Mouse (Mus musculus) urinary bladder, postnatal 4 days (tissue): ENCODE measurements around the gene Setd1a.

Source experiments
- DNase-seq, 2 experiments: peaks; one replicate each; pipeline ENCODE4 v3.0.0; 2021 to 2022; ENCODE audit warnings: low spot score in 2 of 2

Gene Setd1a

DNA sequence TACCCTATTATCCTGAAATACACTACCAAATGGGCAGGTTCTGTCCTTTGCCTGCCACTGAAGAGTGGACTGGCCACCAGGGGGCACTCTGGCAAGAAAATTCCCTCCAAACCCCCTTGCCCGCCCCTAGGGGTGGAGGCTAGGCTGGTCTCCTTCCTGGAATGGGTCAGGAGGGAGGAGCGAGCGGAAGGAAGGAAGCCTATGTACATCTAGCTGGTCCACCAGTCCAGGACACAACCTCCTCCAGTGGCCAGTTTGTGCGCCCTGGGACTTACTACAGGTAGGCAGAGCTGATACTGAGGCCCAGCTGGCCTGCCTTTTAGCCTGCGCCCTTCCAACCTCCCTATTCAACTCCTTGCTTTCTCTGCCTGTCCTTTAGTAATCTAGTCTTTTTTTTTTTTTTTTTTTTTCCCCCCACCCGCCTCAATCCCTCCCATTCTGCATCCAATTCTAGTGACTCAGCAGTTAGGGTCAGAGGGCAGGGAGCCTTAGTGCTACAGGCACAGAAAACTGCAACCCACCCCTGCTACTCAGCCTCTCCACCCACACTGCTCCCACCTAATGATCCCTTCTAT, 24.1 kb downstream of the Setd1a start, which contains the start of gene Hsd3b7:
Gene Hsd3b7, plus strand, starts transcription at position 170 of the 575 bp plus-strand sequence.
- peak; percentile 91 to 95 for DNase-seq

DNA sequence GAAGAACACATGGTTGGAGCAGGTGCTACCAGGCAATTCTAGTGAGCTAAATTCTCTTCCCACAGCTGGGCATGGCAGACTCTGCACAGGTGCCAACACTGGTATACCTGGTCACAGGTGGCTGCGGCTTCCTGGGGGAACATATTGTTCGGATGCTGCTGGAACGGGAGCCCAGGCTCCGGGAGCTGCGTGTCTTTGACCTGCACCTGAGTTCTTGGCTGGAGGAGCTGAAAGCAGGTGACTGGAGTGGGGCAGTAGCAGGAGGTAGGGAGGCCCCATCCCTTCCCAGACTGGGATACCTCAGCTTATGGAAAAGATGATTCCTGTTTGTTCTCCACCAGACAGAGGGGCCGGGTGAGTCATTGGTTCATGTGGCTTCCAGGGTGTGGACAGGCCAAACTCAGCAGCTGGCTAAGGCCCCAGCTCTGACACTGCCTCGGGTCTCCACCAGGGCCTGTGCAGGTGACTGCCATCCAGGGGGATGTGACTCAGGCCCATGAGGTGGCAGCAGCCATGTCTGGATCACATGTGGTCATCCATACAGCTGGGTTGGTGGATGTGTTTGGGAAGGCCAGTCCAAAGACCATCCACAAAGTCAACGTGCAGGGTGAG, 24.6 kb downstream of the Setd1a start:
- DNase-seq, result no peak

- DNase-seq, result no peak
Measured at GRCm38 (mm10) chr7:127802313-127802712, 25.8 kb downstream of the Setd1a start.

DNA sequence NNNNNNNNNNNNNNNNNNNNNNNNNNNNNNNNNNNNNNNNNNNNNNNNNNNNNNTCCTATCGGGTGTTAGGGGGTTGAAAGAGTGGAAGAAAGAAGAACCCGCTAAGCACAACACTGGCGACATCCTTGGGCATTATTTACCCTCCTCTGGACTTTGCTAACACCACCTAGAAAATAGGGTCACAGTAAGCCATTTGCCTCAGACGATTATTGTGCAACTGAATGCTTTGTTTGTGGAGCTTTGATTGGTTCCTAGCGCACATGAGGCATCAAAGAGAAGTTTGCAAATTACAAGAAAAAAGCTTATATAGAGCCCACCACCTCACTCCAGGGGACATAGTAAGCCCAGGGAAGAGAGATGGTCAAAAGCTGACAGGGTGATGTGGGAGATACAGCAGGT, 32.4 kb downstream of the Setd1a start:
- DNase-seq, result no peak

DNA sequence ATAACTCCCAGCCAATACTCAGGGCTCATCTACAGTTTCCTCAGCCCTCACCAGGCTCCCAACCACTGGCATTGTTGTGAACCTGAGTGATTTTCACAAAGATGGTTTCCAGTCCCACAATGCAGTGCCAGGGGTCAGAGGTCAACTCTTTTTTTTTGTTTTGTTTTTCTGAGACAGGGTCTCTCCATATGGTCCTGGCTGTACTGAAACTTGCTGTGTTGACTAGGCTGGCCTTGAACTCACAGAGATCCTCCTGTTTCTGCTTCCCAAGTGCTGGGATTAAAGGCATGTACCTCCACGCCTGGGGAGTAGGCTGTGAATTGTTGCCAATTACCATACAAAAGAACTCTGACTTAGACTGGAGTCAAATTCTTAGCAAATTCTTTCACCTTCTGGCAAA, 33.4 kb downstream of the Setd1a start:
- no peak for DNase-seq

DNA sequence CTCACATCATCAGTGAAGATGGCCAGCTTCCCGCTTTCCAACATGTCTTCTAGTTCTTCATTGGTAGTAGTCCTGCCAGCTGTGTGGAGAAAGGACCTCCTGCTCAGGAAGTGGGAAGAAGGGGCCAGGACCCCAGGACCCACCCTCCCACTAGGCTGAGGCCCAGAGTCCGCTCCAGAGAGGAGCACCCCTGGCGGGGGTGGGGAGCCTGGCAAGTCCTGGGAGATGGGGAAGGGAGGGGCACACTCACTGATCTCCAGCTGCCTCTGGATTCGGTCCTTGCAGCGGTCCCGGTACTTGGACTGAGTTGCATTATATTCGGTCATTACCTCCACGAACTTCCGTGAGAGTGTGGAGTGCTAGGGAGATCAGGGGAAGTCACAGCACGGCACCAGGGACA, 34.2 kb downstream of the Setd1a start:
- DNase-seq, result no peak

- no peak for DNase-seq
Measured at GRCm38 (mm10) chr7:127811240-127811639, 34.8 kb downstream of the Setd1a start.

DNA sequence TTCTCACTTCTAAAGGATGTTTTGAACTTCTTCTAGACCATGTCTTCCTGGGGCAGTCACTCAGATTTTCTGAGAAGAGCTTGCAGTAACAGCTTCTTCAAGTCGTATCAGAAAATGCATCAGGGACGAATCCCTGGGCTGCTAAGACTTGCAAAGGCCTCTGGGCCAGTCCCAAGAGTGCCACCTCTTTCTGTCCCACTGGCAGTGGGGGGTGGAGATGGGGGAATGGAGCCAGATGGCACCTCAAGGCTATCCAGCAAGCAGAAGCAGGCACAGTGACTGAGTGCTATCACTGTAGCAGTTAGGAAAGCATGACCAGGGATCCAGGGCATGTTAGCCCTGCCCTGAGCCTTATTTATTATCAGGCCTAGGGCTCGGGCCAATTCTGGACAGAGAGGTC, 35.8 kb downstream of the Setd1a start:
- no peak for DNase-seq

GRCm38 (mm10) chr7:127813821-127814220, 37.4 kb downstream of the Setd1a start:
- no peak for DNase-seq

DNA sequence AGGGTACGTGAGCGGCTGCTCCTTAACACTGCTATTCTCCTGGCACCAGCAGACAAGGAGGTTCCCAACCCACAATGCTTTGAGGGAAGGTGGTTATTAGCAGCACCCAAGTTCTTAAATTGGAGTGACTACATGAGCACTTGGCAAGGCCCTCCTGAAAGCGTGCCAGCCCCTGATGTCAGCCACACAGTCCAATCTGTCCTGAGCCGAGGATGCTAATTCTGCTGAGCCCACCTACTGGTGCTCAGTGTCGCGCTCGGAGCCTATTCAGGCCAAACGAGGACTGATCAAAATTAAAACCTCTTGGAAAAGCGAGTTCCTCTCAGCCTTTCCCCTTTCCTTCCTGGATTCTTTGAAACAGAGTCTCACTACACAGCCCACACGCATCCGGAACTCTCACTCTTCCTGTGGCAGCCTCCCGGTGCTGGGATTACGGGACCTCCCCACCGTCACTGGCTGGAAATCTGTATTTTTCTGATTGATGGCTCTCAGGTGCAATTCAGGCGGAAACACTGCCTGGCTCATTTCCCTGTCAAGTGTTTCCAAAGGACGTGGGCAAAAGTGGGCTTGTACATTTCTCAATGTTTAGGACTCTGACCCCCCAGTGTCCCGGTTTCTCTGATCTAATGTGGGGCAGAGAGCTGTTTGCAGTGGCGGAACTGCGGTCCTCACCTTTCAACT, 37.9 kb downstream of the Setd1a start:
- no peak for DNase-seq

DNA sequence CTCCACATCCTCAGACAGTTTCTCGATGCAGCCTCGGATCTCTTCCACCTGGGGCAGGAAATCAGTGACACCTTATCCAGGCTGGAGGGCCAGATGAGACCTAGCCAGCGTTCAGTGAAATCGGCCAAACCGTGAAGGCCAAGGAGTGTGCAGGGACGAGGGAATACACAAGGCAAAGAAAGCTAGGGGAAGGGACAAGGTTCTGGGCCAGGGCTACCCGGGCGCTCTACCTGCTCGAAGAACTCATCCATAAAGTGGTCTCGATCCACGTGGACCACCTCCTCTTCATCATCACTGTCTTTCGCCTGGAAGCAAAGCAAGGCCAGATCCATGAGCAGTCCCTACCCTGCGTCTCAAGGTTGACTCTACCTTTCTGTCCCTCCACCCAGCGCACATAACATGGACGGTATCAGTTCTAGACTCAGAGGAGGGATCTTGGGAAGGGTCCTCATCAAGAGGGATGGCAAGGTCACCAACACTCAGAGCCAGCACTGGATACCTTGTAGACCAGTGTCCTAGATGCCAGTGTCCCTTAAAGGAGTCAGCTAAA, 38.7 kb downstream of the Setd1a start:
- DNase-seq, result no peak

DNA sequence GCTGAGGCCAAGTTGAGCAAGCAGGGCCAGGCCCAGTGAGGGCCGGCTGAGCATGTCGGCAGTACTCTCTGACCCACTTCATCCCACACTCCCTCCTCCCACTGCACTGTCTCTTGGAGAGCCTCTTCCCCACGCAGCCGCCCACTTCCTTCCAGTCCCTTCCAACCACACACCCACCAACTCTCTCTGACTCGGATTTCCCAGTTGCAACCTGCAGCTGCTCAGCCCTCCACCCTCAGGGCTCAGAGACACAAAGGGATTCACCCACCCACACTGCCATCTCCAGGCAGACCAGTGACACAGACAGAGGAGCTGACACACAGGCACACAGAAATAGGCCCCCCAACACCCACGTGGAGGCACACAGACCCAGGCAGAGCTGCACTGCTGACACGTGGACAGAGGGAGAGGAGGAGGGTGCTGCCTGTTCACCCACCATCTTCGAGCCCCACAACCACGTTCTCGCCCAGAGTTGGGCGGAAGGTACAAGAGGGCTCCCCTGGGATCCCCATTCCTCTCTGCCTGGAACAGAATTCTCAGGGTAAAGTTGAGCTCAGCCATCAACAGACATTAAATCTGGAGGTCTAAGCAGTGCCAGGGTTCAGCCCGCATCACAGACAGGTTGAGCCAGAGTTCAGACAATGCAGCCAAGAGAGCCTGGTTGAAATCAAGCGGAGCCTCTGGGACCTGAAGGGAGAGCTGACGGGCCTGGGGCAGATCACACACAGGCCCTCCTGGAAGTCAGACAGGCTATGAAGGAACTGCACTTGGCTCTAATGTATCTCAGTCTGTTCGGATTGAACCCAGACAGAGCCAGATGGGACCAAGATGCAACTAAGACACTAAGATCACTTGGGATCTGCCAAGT, 39.7 kb downstream of the Setd1a start:
- peak; percentile 63 to 70 for DNase-seq

DNA sequence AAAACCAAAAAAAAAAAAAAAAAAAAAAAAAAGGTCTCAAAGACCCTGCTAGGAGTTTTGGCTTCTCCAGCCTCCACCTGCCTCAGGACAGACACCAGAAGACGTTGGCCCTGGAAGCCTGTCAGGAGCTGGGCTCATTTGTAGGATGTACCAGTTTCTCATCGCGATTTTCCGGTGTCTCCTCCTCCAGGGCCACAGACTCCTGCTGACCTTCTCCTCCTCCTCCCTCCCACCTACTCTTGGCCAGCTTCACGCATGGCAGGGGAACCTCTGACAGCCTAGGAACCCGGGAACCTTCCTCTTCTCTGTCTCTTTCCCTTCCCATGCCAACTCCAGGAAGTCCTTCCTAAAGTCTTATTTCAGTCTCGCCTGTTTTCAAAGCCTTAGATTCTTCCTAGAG, 40.6 kb downstream of the Setd1a start:
- no peak for DNase-seq

DNA sequence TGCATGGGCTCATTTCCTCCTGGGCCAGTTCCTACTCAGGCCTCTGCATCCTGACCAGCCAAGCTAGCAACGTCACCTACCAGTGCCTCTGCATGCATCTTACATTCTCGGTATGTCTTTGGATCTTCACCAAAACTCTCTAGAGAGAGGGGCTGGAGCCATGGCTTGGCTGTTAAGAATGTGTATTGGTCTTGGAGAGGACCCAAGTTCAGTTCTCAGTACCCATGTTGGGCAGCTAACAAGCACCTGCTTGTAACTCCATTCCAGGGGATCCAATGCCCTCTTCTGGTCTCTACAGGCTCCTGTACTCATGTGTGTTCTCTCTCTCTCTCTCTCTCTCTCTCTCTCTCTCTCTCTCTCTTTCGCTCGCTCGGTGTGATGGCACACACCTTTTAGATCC, 41.3 kb downstream of the Setd1a start:
- no peak for DNase-seq

GRCm38 (mm10) chr7:127820836-127821509, 44.5 kb downstream of the Setd1a start:
- no peak for DNase-seq

DNA sequence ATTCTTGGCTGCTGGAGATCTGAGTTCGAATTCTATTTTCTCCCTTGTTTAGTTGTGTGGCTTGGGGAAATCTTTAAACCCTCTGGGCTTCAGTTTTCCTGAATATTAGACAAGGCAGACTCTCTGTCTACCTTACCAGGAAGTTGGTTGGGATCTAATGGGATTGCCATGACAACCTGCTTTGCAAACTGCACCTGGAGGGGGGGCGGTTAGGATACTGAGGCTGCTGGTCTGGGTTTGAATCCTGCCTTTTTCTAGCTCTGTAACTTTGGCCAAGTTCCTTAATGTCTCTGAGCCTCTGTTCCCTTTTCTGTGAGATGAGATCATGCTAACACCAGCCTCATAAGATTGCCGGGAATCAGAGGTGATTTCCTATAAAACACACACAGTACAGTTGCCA, 46.0 kb downstream of the Setd1a start:
- DNase-seq, result no peak

- DNase-seq, result no peak
Measured at GRCm38 (mm10) chr7:127823236-127824171, 47.0 kb downstream of the Setd1a start.

DNA sequence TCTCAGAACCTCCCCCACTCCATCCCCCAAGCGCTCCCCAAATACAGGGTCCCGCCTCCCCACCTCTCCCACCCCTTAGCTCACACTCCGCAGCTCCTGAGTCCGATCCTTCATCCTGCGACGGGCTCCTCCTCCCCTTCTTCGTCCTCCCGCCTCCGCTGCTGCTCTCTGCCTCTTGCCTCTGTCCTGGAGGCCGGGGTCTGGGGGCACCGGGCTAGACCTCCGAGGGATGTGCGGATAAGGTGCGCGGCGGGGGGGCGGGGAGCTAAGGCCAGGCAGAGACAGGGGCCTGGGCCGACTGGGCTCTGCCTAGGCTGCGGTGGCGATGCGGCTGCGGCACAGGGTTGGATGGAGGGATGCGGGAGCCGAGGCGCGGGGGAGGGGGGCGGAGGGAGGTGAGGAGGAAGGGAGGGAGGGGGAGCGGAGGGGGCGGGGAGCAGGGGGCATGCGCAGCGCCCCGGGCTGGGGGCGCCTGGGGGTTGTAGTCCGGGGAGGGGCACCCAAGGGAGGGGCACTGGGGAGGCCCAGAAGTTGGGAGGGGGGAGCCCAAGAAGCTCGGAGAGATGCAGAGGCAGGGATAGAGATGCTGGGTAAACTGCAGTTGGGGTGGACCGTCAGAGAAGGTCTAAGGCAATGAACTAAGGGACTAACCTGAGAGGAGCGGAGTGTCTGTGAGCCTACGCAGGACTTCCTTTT, 47.9 kb downstream of the Setd1a start, which contains the start of the genes Stx4a and Stx1b:
Gene Stx4a, plus strand, starts transcription at position 119 of the 696 bp plus-strand sequence.
Gene Stx1b, minus strand, starts transcription at position 374 of the 696 bp plus-strand sequence.
- peak in 1 of 2 experiments; percentile 46 for DNase-seq

DNA sequence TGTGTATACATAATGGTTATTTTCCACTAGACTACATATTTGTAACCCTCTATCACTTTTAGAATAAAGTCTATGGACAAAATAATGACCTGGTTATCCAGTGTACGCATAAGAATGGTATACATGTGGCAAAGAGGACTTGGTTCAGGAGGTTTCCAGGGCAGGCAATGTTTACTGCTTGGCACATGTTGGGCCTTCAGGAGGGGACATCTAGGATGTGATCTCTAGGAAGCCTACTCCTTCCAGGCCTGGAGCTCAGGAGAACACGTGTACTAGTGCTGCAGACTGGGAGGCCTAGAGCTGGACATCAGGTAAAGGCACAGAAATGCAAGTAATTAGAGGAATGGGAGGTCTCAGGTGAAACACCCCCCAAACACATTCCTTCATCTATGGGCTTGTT, 59.1 kb downstream of the Setd1a start:
- DNase-seq, result no peak
